Comparison of ENCODE assay signal across 8 mouse cellular contexts in the genomic region with DNA sequence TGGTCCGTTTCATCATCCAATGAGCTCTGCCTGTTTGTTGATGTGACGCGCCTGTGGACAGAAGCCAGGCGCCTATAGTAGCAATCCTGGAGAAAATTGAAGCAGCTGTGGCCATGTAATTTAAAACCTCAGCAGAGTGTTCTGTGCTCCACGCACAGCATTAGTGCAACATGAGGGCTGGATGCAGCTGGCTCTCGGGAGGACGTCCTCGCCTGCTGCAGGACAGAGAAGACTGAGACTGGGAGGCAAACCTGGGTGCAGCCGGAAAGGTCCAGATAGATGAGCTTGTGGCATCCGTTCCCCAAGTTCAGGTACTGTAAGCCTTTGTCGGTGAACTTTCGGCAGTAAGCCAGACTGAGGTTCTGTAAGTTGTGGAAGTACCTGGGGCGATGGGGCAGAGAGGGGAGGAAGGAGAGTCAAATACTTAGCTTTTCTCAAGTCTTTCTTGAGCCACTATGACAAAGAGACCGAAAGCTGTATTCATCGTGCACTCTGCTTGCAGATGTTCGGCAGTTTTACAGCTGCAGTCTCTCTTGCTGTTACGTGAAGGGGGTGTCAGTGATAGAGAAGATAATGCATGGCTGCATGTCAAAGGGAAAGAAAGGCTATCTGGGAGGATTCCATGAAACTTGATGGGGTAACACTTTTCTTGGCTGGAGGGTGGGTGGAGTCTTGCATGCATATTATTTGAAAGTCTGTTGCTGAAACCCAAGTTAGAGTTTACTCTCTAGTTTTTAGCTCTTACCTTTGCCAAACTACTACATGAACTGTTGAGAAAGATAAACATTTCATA. TPM values are rescaled to one million over a fixed set of nuclear protein-coding genes. Genes with fewer than 3 reads are reported as not detected.
A peak's percentile ranks its signal among the peaks of the same experiment; 100 is the strongest.
DNase-seq lines count a peak whose midpoint lies in the region; ATAC-seq and TF ChIP-seq lines count a peak whose summit lies in the region.

A gene (plus strand): TSS at position 151 of the 793 bp plus-strand sequence.

- H3K36me3 ChIP-seq in forebrain, embryonic 13.5 days (ENCODE audit: poor library complexity, severe bottlenecking): no peaks in the 10 kb centered on the region
- H3K36me3 ChIP-seq in hindbrain, embryonic 12.5 days: no peaks in the 10 kb centered on the region
- H3K36me3 ChIP-seq in midbrain, embryonic 11.5 days (ENCODE audit: control insufficient read depth, insufficient read depth, low read length): no peaks in the 10 kb centered on the region

- H3K27me3 ChIP-seq in forebrain, embryonic 13.5 days: no peaks in the 10 kb centered on the region
- H3K27me3 ChIP-seq in hindbrain, embryonic 12.5 days: no peaks in the 10 kb centered on the region
- no peaks in the 10 kb centered on the region for H3K27me3 ChIP-seq in midbrain, embryonic 11.5 days (ENCODE audit: control insufficient read depth, insufficient read depth, low read length)

- H3K4me3 ChIP-seq in lung, adult 2 months (replicated peaks; ENCODE audit: extremely low read depth, low read depth, low read length): peak within 1 kb of the TSS; percentile 17
- no peak within 1 kb of the TSS for H3K4me3 ChIP-seq in forebrain, embryonic 13.5 days
- peak within 1 kb of the TSS; percentile 20 for H3K4me3 ChIP-seq in hindbrain, embryonic 12.5 days
- H3K4me3 ChIP-seq in midbrain, embryonic 11.5 days (ENCODE audit: low read depth, low read length): no peak within 1 kb of the TSS

- TF ChIP-seq POLR2A in lung, adult 2 months (IDR thresholded peaks at IDR 0.05; ENCODE audit: borderline replicate concordance, extremely low read depth, low read depth, low read length): no peak

- H3K9ac ChIP-seq in forebrain, embryonic 13.5 days: no peak within 1 kb of the TSS
- H3K9ac ChIP-seq in hindbrain, embryonic 12.5 days: no peak within 1 kb of the TSS; the same call in 1 of the 2 replicates
- H3K9ac ChIP-seq in midbrain, embryonic 11.5 days (ENCODE audit: low read length): no peak within 1 kb of the TSS

- DNase-seq in lung, adult 2 months: no peak
- DNase-seq in lung, postnatal 25 days (ENCODE audit: low spot score): no peak
- DNase-seq in midbrain, embryonic 11.5 days (ENCODE audit: low spot score, missing footprints): no peak
- DNase-seq in cerebellum, postnatal 36 days: no peak
- DNase-seq in thymus, postnatal 25 days: no peak
- DNase-seq in urinary bladder, postnatal 25 days (ENCODE audit: low spot score): no peak

- H3K9me3 ChIP-seq in forebrain, embryonic 13.5 days (replicated peaks): no peaks in the 10 kb centered on the region
- H3K9me3 ChIP-seq in hindbrain, embryonic 12.5 days (replicated peaks): 0 out of 2 replicates have a peak, but pooled peaks cover 4% of the 10 kb centered on the region
- H3K9me3 ChIP-seq in midbrain, embryonic 11.5 days (ENCODE audit: control insufficient read depth, low read length): no peaks in the 10 kb centered on the region

- H3K4me1 ChIP-seq in lung, adult 2 months (ENCODE audit: control insufficient read depth, insufficient read depth, low read length): peaks cover 2% of the 10 kb centered on the region; the same call in 1 of the 2 replicates
- H3K4me1 ChIP-seq in forebrain, embryonic 13.5 days: peaks cover 5% of the 10 kb centered on the region; the same call in 1 of the 2 replicates
- peaks cover 7% of the 10 kb centered on the region; the same call in 1 of the 2 replicates for H3K4me1 ChIP-seq in hindbrain, embryonic 12.5 days
- no peaks in the 10 kb centered on the region; the same call in none of the 2 replicates for H3K4me1 ChIP-seq in midbrain, embryonic 11.5 days (ENCODE audit: control insufficient read depth, insufficient read depth, low read length)

- H3K27ac ChIP-seq in forebrain, embryonic 13.5 days: no peak within 1 kb of the TSS
- H3K27ac ChIP-seq in hindbrain, embryonic 12.5 days: peak within 1 kb of the TSS; percentile 70
- H3K27ac ChIP-seq in midbrain, embryonic 11.5 days (ENCODE audit: low read depth, low read length): no peak within 1 kb of the TSS

- no peak for TF ChIP-seq CTCF in lung, adult 2 months (IDR thresholded peaks at IDR 0.05; ENCODE audit: insufficient read depth, low read length)

- ATAC-seq in forebrain, embryonic 13.5 days: peak; percentile 45
- ATAC-seq in hindbrain, embryonic 12.5 days (ENCODE audit: low FRiP score): no peak
- ATAC-seq in midbrain, embryonic 11.5 days (ENCODE audit: low FRiP score): no peak

- 40% methylated on average over 17 of the region's 17 CpGs for WGBS in lung, adult 2 months
- WGBS in forebrain, embryonic 13.5 days: 67% methylated on average over 17 of the region's 17 CpGs
- 56% methylated on average over 17 of the region's 17 CpGs for WGBS in hindbrain, embryonic 12.5 days
- 64% methylated on average over 17 of the region's 17 CpGs for WGBS in midbrain, embryonic 11.5 days

- no peak within 1 kb of the TSS for H3K4me2 ChIP-seq in forebrain, embryonic 13.5 days
- peak within 1 kb of the TSS; percentile 30 for H3K4me2 ChIP-seq in hindbrain, embryonic 12.5 days (replicated peaks)
- no peak within 1 kb of the TSS for H3K4me2 ChIP-seq in midbrain, embryonic 11.5 days

RNA-seq across cellular contexts. Expression of the gene that starts here (rescaled TPM):
- 3.7 and 4.6 TPM in 2 replicates for polyA plus RNA-seq in lung, adult 2 months (2012; rRNA removed)
- polyA plus RNA-seq in forebrain, embryonic 13.5 days (2015; fragmentation: Nextera tagmentation; extraction: Ambion mirVana): 3.9 TPM in 2 replicates
- polyA plus RNA-seq in hindbrain, embryonic 12.5 days (2016; fragmentation: Nextera tagmentation; extraction: Ambion mirVana): 42.3 and 53.1 TPM in 2 replicates
- 14.0 and 17.0 TPM in 2 replicates for polyA plus RNA-seq in midbrain, embryonic 11.5 days (2014; fragmentation: Nextera tagmentation; extraction: Ambion mirVana)

Comparison
In these comparisons a context has a peak if more than half of its experiments do, and no peak if none do; other contexts are left out.
1. H3K4me3 ChIP-seq: peak in lung, adult 2 months (single experiment) and hindbrain, embryonic 12.5 days (single experiment); none in forebrain, embryonic 13.5 days (single experiment) and midbrain, embryonic 11.5 days (single experiment).